Mouse (Mus musculus) G1E (cell line): ENCODE data around the gene Gm9887.

ENCODE experiments used
- CTCF ChIP-seq: IDR thresholded peaks from 2 replicates; pipeline ENCODE4 v1.5.1; 2012; ENCODE audit warnings: low read depth, low read length, inconsistent platforms, mixed read lengths
- GATA1 ChIP-seq: IDR thresholded peaks from 2 replicates; pipeline ENCODE4 v1.6.1; 2012; ENCODE audit warnings: borderline replicate concordance, low read length, inconsistent platforms, mixed read lengths
- TAL1 ChIP-seq: conservative IDR thresholded peaks from 2 replicates; pipeline ENCODE4 v1.6.1; 2012; ENCODE audit warnings: low read depth, low read length, inconsistent platforms, mixed read lengths

DNA sequence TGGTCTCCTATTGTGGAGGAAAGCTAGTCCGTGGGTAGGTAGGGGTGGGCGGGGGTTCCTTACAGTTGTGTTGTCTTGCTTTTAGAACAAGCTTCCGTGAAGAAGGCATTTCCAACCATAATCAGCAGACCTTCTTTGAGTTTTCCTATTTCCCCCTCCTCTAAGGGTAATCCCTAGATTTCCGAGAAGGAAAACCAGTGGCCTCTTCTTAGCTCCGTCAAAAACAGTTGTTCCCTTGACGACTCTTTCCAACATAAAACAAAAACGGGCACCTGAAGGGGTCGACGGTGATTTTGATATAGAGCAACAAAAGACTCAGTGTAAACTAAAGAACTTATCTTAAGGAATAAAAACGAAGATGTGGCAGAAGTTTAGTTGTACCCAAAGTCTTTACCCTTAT, 10.3 kb downstream of the Gm9887 start:
- TF ChIP-seq CTCF, result no peak
- TF ChIP-seq GATA1, result no peak
- TF ChIP-seq TAL1, result no peak
